Mouse (Mus musculus) G1E (cell line): ENCODE measurements around the gene Cenpb.

ENCODE experiments used
- CTCF ChIP-seq: IDR thresholded peaks from 2 replicates; pipeline ENCODE4 v1.5.1; 2012; ENCODE audit warnings: low read depth, low read length, inconsistent platforms, mixed read lengths
- GATA1 ChIP-seq: IDR thresholded peaks from 2 replicates; pipeline ENCODE4 v1.6.1; 2012; ENCODE audit warnings: borderline replicate concordance, low read length, inconsistent platforms, mixed read lengths
- POLR2AphosphoS5 ChIP-seq: IDR thresholded peaks from 2 replicates; pipeline ENCODE4 v1.6.1; 2012; ENCODE audit warnings: low read depth, low read length, inconsistent platforms; ENCODE audit not compliant: insufficient replicate concordance
- TAL1 ChIP-seq: conservative IDR thresholded peaks from 2 replicates; pipeline ENCODE4 v1.6.1; 2012; ENCODE audit warnings: low read depth, low read length, inconsistent platforms, mixed read lengths

DNA sequence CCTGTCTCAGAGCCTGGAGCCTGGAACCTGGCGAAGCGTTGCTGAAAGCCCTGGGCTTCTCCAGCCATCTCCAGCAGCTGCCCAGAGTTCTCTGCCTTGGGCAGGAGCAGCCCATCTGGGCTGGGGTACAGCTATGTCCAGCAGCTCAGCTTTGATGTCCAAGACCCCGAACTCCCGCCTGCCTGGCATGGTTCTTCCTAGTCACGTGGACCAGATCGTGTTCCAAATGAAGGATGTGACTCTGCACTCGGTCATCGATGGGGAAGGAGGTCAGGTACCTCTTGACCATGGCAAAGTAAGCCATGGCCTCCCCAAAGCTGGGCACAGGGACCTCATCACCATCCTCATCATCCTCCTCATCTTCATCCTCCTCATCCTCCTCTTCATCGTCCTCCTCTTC, 1.9 kb downstream of the Cenpb start:
- TF ChIP-seq GATA1 (no peak), TAL1 (no peak), CTCF (no peak), POLR2AphosphoS5 (no peak)
